Comparison of ENCODE assay signal across 17 mouse cellular contexts in the genomic region with DNA sequence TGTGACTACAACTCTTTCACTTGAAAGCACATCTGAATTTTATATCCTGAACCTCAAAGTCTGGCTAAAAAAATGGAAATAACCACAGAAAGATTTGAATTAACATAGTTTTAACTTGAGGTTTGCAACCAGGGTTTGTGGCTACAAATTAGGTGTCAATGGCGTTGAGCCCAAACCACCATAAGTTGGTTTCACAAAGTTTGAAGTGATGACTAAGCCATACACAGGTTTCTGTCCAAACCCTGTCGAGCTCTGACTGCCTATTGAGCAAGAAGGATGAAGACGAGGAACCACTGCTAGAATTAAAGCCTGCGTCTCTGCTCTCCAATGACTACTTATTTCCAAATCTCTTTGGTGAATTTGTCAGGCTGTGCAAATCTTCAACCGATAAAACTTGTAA.
DNase-seq lines count a peak whose midpoint lies in the region; ATAC-seq and TF ChIP-seq lines count a peak whose summit lies in the region.
"Had no signal": no experiment of that assay in that cellular context is flagged by ENCODE, and none has a peak within 500 bp of the region (broad histone marks: within the 10 kb centered on the region; RNA-seq: fewer than 3 reads in every experiment).

No protein-coding gene starts in this region.

- H3K4me1 ChIP-seq in lung, postnatal 0 days (ENCODE audit: insufficient read depth, low read depth, low read length) = no peaks in the 10 kb centered on the region
- no peaks in the 10 kb centered on the region for H3K4me1 ChIP-seq in MEL (ENCODE audit: control insufficient read depth in 1 of 2, insufficient read depth in 2 of 2, low read length in 2 of 2)
- H3K4me1 ChIP-seq in heart, embryonic 12.5 days (replicated peaks) = no peaks in the 10 kb centered on the region
- no peaks in the 10 kb centered on the region for H3K4me1 ChIP-seq in midbrain, embryonic 13.5 days (replicated peaks)
- H3K4me1 ChIP-seq: embryonic facial prominence, embryonic 13.5 days; hindbrain, embryonic 15.5 days; intestine, embryonic 15.5 days had no signal

- TF ChIP-seq CTCF in lung, postnatal 0 days (IDR thresholded peaks at IDR 0.05) = no peak
- TF ChIP-seq CTCF in MEL (IDR thresholded peaks at IDR 0.05 in 2 of 3, conservative IDR thresholded peaks at IDR 0.05 in 1 of 3; ENCODE audit: control insufficient read depth in 1 of 3, insufficient read depth in 1 of 3, low read depth in 2 of 3, low read length in 3 of 3, poor library complexity in 1 of 3, severe bottlenecking in 1 of 3) = no peak

- H3K27ac ChIP-seq in lung, postnatal 0 days (ENCODE audit: low read length) = no peak overlapping the region
- no peak overlapping the region for H3K27ac ChIP-seq in MEL (ENCODE audit: control insufficient read depth, low read depth, low read length)
- no peak overlapping the region for H3K27ac ChIP-seq in heart, embryonic 12.5 days (ENCODE audit: poor library complexity, severe bottlenecking)
- H3K27ac ChIP-seq in midbrain, embryonic 13.5 days = no peak overlapping the region
- H3K27ac ChIP-seq: embryonic facial prominence, embryonic 13.5 days; hindbrain, embryonic 15.5 days; intestine, embryonic 15.5 days had no signal

- no peak for TF ChIP-seq RAD21 in MEL (IDR thresholded peaks at IDR 0.05; ENCODE audit: low read depth, low read length)

- H3K4me2 ChIP-seq in lung, postnatal 0 days (replicated peaks; ENCODE audit: low read depth, low read length) = no peak overlapping the region
- H3K4me2 ChIP-seq in heart, embryonic 12.5 days = no peak overlapping the region
- no peak overlapping the region for H3K4me2 ChIP-seq in midbrain, embryonic 13.5 days (replicated peaks)
- H3K4me2 ChIP-seq: embryonic facial prominence, embryonic 13.5 days; hindbrain, embryonic 15.5 days; intestine, embryonic 15.5 days had no signal

- H3K9ac ChIP-seq in lung, postnatal 0 days (replicated peaks; ENCODE audit: low read depth) = no peak overlapping the region
- no peak overlapping the region for H3K9ac ChIP-seq in MEL (ENCODE audit: control insufficient read depth, low read depth, low read length, poor library complexity, severe bottlenecking)
- no peak overlapping the region for H3K9ac ChIP-seq in heart, embryonic 12.5 days
- no peak overlapping the region for H3K9ac ChIP-seq in midbrain, embryonic 13.5 days (replicated peaks)
- H3K9ac ChIP-seq: embryonic facial prominence, embryonic 13.5 days; forebrain, postnatal 0 days; hindbrain, embryonic 15.5 days; intestine, embryonic 15.5 days had no signal

- no peaks in the 10 kb centered on the region for H3K27me3 ChIP-seq in lung, postnatal 0 days (replicated peaks; ENCODE audit: insufficient read depth, low read length)
- H3K27me3 ChIP-seq in MEL (ENCODE audit: control insufficient read depth in 1 of 2, insufficient read depth in 2 of 2, low read length in 2 of 2) = no peaks in the 10 kb centered on the region
- H3K27me3 ChIP-seq in heart, embryonic 12.5 days (replicated peaks) = no peaks in the 10 kb centered on the region
- H3K27me3 ChIP-seq in midbrain, embryonic 13.5 days = no peaks in the 10 kb centered on the region
- H3K27me3 ChIP-seq: CH12.LX; embryonic facial prominence, embryonic 13.5 days; hindbrain, embryonic 15.5 days; intestine, embryonic 15.5 days had no signal

- peak; percentile 11 for DNase-seq in lung, postnatal 0 days (ENCODE audit: low spot score)
- DNase-seq in lung, postnatal 25 days (ENCODE audit: low spot score) = no peak
- DNase-seq in MEL (ENCODE audit: low read depth, low spot score) = peak; percentile 10
- DNase-seq in left cerebral cortex, adult 9 months (ENCODE audit: low spot score in 2 of 2) = no peak
- DNase-seq: adrenal gland, adult 8-10 months; cerebellum, adult 9-11 months; forebrain, postnatal 0 days; heart, postnatal 36 days; thymus, adult 2 months had no signal

- ATAC-seq in lung, postnatal 0 days = no peak
- peak; percentile 36 for ATAC-seq in common myeloid progenitor, adult 5-6 weeks (replicated peaks; ENCODE audit: low read depth, poor library complexity, severe bottlenecking)
- no peak for ATAC-seq in heart, embryonic 12.5 days (ENCODE audit: insufficient number of reproducible peaks, low FRiP score)
- ATAC-seq in midbrain, embryonic 13.5 days = no peak
- ATAC-seq: forebrain, postnatal 0 days; intestine, embryonic 15.5 days; midbrain, embryonic 16.5 days had no signal

- TF ChIP-seq EP300 in lung, postnatal 0 days (IDR thresholded peaks at IDR 0.05) = no peak
- TF ChIP-seq EP300 in MEL (IDR thresholded peaks at IDR 0.05; ENCODE audit: low read depth in 1 of 2, low read length in 2 of 2) = no peak

- no peak for TF ChIP-seq POLR2A in MEL (IDR thresholded peaks at IDR 0.05; ENCODE audit: control insufficient read depth in 1 of 2, insufficient read depth in 1 of 2, low read depth in 1 of 2, low read length in 2 of 2, poor library complexity in 1 of 2)

- H3K79me2 ChIP-seq in MEL (ENCODE audit: control insufficient read depth, insufficient read depth, low read length, poor library complexity) = no peaks in the 10 kb centered on the region

- 66% methylated on average over 5 of the region's 5 CpGs for WGBS in lung, postnatal 0 days
- 73% methylated on average over 5 of the region's 5 CpGs for WGBS in heart, embryonic 12.5 days
- 88% methylated on average over 5 of the region's 5 CpGs for WGBS in midbrain, embryonic 13.5 days

- no peaks in the 10 kb centered on the region for H3K36me3 ChIP-seq in lung, postnatal 0 days (ENCODE audit: insufficient read depth, low read length)
- no peaks in the 10 kb centered on the region for H3K36me3 ChIP-seq in MEL (ENCODE audit: control insufficient read depth in 1 of 2, insufficient read depth in 2 of 2, low read length in 2 of 2)
- H3K36me3 ChIP-seq in heart, embryonic 12.5 days = no peaks in the 10 kb centered on the region
- no peaks in the 10 kb centered on the region for H3K36me3 ChIP-seq in midbrain, embryonic 13.5 days
- H3K36me3 ChIP-seq: embryonic facial prominence, embryonic 13.5 days; hindbrain, embryonic 15.5 days; intestine, embryonic 15.5 days had no signal

- H3K9me3 ChIP-seq in lung, postnatal 0 days (ENCODE audit: low read length) = no peaks in the 10 kb centered on the region
- no peaks in the 10 kb centered on the region for H3K9me3 ChIP-seq in MEL (replicated peaks; ENCODE audit: insufficient read depth, low read length)
- no peaks in the 10 kb centered on the region for H3K9me3 ChIP-seq in heart, embryonic 12.5 days (replicated peaks)
- no peaks in the 10 kb centered on the region for H3K9me3 ChIP-seq in midbrain, embryonic 13.5 days
- H3K9me3 ChIP-seq: embryonic facial prominence, embryonic 13.5 days; hindbrain, embryonic 15.5 days; intestine, embryonic 15.5 days had no signal

- no peak overlapping the region for H3K4me3 ChIP-seq in lung, postnatal 0 days (ENCODE audit: low read depth, low read length)
- no peak overlapping the region for H3K4me3 ChIP-seq in MEL (ENCODE audit: control insufficient read depth in 1 of 2, insufficient read depth in 1 of 2, low read depth in 2 of 2, low read length in 2 of 2)
- no peak overlapping the region for H3K4me3 ChIP-seq in heart, embryonic 12.5 days
- H3K4me3 ChIP-seq in midbrain, embryonic 13.5 days (replicated peaks) = no peak overlapping the region
- H3K4me3 ChIP-seq: embryonic facial prominence, embryonic 13.5 days; hindbrain, embryonic 15.5 days; intestine, embryonic 15.5 days had no signal

TF ChIP-seq in MEL, 35 proteins besides CTCF, POLR2A, EP300 and RAD21:
- TF ChIP-seq ZKSCAN1 (IDR thresholded peaks at IDR 0.05; ENCODE audit: low read depth, low read length) = no peak
- no peak for TF ChIP-seq TCF12 (IDR thresholded peaks at IDR 0.05; ENCODE audit: low read depth, low read length)
- no peak for TF ChIP-seq CHD1 (IDR thresholded peaks at IDR 0.05; ENCODE audit: low read depth, low read length)
- no peak for TF ChIP-seq TBP (IDR thresholded peaks at IDR 0.05; ENCODE audit: low read depth, low read length)
- TF ChIP-seq SIN3A (IDR thresholded peaks at IDR 0.05; ENCODE audit: low read length) = no peak

Comparison
In these comparisons a context has a peak if more than half of its experiments do, and no peak if none do; other contexts are left out.
1. DNase-seq: peak in lung, postnatal 0 days (single experiment) and MEL (single experiment); none in lung, postnatal 25 days (single experiment) and left cerebral cortex, adult 9 months (0 of 2).